Mouse (Mus musculus) liver, embryonic 16.5 days (tissue): ENCODE data around the gene Pde4c. TPM values are rescaled to one million over a fixed set of nuclear protein-coding genes. Genes with fewer than 3 reads are reported as not detected.
A peak's percentile ranks its signal among the peaks of the same experiment; 100 is the strongest.

Experiments
- ATAC-seq: fragments of 200-750 bp; cut with Nextera tagmentation; 2 replicates; pipeline ENCODE4 v1.8.0; 2017; ENCODE audit warnings: low read depth, mild to moderate bottlenecking, moderate number of reproducible peaks, moderate library complexity
- H3K27ac ChIP-seq: fragments of 300-500 bp; sonication (generic); 2 replicates; pipeline ENCODE4 v1.5.1; 2014; ENCODE audit warnings: mild to moderate bottlenecking, low read length
- H3K27me3 ChIP-seq: fragments of 300-500 bp; sonication (generic); 2 replicates; pipeline ENCODE4 v1.6.1; 2014; ENCODE audit warnings: low read depth, low read length, mixed read lengths; ENCODE audit not compliant: control insufficient read depth, insufficient read depth
- H3K36me3 ChIP-seq: fragments of 300-500 bp; sonication (generic); 2 replicates; pipeline ENCODE4 v1.6.1; 2014; ENCODE audit warnings: mild to moderate bottlenecking; ENCODE audit not compliant: control insufficient read depth, insufficient read depth
- H3K4me1 ChIP-seq: fragments of 300-500 bp; sonication (generic); 2 replicates; pipeline ENCODE4 v1.6.1; 2014; ENCODE audit warnings: low read depth, low read length, mixed read lengths; ENCODE audit not compliant: control insufficient read depth
- H3K4me2 ChIP-seq: fragments of 300-500 bp; sonication (generic); 2 replicates; pipeline ENCODE4 v1.6.1; 2014; ENCODE audit warnings: low read depth, low read length, mixed read lengths
- H3K4me3 ChIP-seq: fragments of 300-500 bp; sonication (generic); 2 replicates; pipeline ENCODE4 v1.5.1; 2014; ENCODE audit warnings: low read depth, mild to moderate bottlenecking, low read length
- H3K9ac ChIP-seq: fragments of 300-500 bp; sonication (generic); 2 replicates; pipeline ENCODE4 v1.6.1; 2014; ENCODE audit warnings: low read depth, low read length
- H3K9me3 ChIP-seq: fragments of 300-500 bp; sonication (generic); replicated peaks from 2 replicates; pipeline ENCODE4 v1.6.1; 2016; ENCODE audit warnings: low read length; ENCODE audit not compliant: control insufficient read depth
- WGBS: fragments of 180-500 bp; shearing (Covaris S2); extraction: QIAGEN DNeasy Blood & Tissue Kit; methylation state at CpG from one replicate; pipeline ENCODE4 v1.1.7; 2014; ENCODE audit not compliant: insufficient replicate concordance; 5-methylcytosine and 5-hydroxymethylcytosine counted together
- polyA plus RNA-seq: library from polyadenylated mRNA; unstranded; fragments of >200 nt; fragmentation: Nextera tagmentation; extraction: Ambion mirVana; gene quantifications from 2 replicates; pipeline ENCODE4 v1.2.1, GENCODE M21; 2015

The Pde4c gene
- polyA plus RNA-seq, 1 experiment from 2014 or later = 2.2 TPM

DNA sequence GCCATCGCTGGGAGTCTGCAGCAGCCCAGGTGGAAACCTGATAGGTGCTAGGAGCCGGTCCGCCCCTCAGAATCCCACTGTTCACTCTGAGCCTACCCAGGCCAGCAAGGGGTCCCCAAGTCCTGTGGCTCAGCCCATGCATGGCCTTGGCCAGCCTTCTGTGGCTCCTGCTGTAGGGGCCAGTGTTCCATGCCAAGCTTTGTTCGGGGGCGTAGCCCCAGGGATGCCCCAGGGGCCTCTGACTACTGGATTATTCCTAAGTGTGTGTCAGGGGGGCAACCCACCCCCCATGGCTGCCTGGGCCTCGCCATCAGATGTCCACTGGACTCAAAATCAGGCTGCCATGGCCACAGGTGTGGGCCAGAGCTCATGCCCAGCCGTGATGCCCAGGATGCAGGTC, 9.5 kb upstream of the Pde4c start:
- no peak overlapping the region for H3K4me2 ChIP-seq
- no peak for ATAC-seq
- peaks cover 2% of the 10 kb centered on the region for H3K4me1 ChIP-seq

GRCm38 (mm10) chr8:70715086-70715485, 8.4 kb upstream of the Pde4c start:
- Histone ChIP-seq H3K9me3 (no peaks in the 10 kb centered on the region), H3K4me2 (no peak overlapping the region), H3K27me3 (no peaks in the 10 kb centered on the region), H3K4me1 (peaks cover 2% of the 10 kb centered on the region), H3K36me3 (no peaks in the 10 kb centered on the region), H3K27ac (no peak overlapping the region), H3K4me3 (no peak overlapping the region), H3K9ac (no peak overlapping the region)
- no peak for ATAC-seq
- WGBS = 47% methylated on average over 2 of the region's 2 CpGs

More for the DNA sequence above, 9.5 kb upstream of the Pde4c start:
- no peak overlapping the region for H3K27ac ChIP-seq
- H3K4me3 ChIP-seq = no peak overlapping the region
- 65% methylated on average over 7 of the region's 7 CpGs for WGBS
- no peak overlapping the region for H3K9ac ChIP-seq
- H3K36me3 ChIP-seq = no peaks in the 10 kb centered on the region
- H3K27me3 ChIP-seq = no peaks in the 10 kb centered on the region
- H3K9me3 ChIP-seq = no peaks in the 10 kb centered on the region

DNA sequence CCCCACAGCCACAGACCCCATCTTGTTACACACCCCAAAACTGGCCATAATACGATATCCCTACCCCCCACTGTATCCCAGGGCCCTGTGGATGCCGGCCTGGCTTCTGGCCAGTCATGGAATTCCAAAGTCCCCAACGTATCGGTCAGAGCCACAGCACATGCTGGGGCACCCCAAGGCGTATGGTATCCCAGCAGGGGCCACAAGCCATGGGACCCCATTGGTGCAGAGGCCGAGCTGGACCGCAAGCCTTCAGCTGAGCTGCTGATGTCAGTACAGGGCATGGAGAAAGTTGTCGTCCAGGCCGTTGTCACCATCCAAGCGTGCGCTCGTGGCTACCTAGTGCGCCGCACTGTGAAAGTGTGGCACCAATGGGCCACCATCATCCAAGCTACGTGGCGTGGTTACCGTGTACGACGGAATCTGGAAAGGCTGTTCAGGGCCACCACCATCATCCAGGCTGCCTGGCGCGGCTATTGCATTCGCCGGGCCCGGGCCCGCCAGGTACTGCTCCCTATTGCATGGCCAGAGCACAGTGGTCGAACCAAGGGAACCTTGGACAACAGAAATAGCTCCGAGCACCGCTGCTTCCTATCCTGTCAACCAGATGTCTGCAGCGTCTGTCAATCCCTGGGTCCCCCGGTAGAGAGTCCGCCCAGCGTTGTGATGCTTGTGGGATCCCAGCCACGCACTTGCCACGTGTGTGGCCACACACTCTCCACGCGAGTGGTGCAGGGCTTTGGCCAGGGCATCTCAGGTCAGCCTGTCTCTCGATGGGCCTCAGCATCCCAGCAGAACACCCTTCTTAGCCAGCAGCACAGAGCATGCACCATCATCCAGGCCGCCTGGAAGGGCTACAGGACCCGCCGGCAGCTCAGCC, 6.8 kb upstream of the Pde4c start:
- WGBS = 71% methylated on average over 40 of the region's 40 CpGs
- H3K9ac ChIP-seq = no peak overlapping the region
- peaks cover 2% of the 10 kb centered on the region for H3K4me1 ChIP-seq
- no peaks in the 10 kb centered on the region for H3K9me3 ChIP-seq
- H3K4me3 ChIP-seq = no peak overlapping the region
- no peak overlapping the region for H3K4me2 ChIP-seq
- H3K27me3 ChIP-seq = no peaks in the 10 kb centered on the region
- no peak overlapping the region for H3K27ac ChIP-seq
- no peak for ATAC-seq
- H3K36me3 ChIP-seq = no peaks in the 10 kb centered on the region

DNA sequence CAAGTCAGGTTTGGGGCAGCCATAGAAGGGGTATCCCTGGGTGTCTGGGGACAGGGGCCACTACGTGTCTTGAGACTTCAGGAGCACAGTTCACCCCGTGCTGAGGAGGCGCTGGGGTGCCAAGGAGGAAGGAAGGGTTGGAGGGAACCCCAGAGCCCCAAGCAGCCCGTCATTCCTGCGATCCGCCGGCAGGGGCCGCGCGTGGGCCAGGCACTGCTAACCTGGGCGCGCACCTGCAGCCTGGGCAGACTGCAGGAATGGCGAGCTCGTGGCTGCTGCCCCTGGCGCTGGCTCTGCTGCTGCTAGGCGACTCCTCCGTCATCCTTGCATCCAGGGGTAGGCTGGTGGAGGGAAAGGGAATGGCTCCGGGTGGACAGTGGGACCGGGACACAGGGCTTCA, 5.2 kb upstream of the Pde4c start, which contains the start of gene Gm3336:
Gm3336 (plus strand) TSS at position 247 of the 400 bp plus-strand sequence.
- Histone ChIP-seq H3K4me1 (peaks cover 2% of the 10 kb centered on the region), H3K4me2 (no peak within 1 kb of the TSS), H3K9me3 (no peaks in the 10 kb centered on the region), H3K9ac (no peak within 1 kb of the TSS), H3K27me3 (no peaks in the 10 kb centered on the region), H3K27ac (no peak within 1 kb of the TSS), H3K36me3 (no peaks in the 10 kb centered on the region), H3K4me3 (no peak within 1 kb of the TSS)
- WGBS = 2% methylated on average over 19 of the region's 19 CpGs
- ATAC-seq = peak; percentile 47

GRCm38 (mm10) chr8:70719796-70720270, 3.7 kb upstream of the Pde4c start:
- 37% methylated on average over 9 of the region's 9 CpGs for WGBS
- Histone ChIP-seq H3K4me1 (peaks cover 2% of the 10 kb centered on the region), H3K36me3 (no peaks in the 10 kb centered on the region), H3K4me3 (no peak overlapping the region), H3K27ac (no peak overlapping the region), H3K9ac (no peak overlapping the region), H3K27me3 (no peaks in the 10 kb centered on the region), H3K4me2 (no peak overlapping the region), H3K9me3 (no peaks in the 10 kb centered on the region)
- ATAC-seq = no peak

- H3K4me3 ChIP-seq = no peak overlapping the region
- H3K4me2 ChIP-seq = no peak overlapping the region
- no peaks in the 10 kb centered on the region for H3K9me3 ChIP-seq
- no peak overlapping the region for H3K9ac ChIP-seq
- H3K27me3 ChIP-seq = no peaks in the 10 kb centered on the region; the same call in 1 of the 2 replicates
- no peaks in the 10 kb centered on the region for H3K36me3 ChIP-seq
- peaks cover 2% of the 10 kb centered on the region for H3K4me1 ChIP-seq
- no peak for ATAC-seq
- no peak overlapping the region for H3K27ac ChIP-seq
- WGBS = 4% methylated on average over 3 of the region's 3 CpGs
Observed at GRCm38 (mm10) chr8:70720739-70721138, 2.8 kb upstream of the Pde4c start.

GRCm38 (mm10) chr8:70721601-70722000, 1.9 kb upstream of the Pde4c start:
- H3K27me3 ChIP-seq = peaks cover 3% of the 10 kb centered on the region; the same call in 1 of the 2 replicates
- peaks cover 2% of the 10 kb centered on the region for H3K4me1 ChIP-seq
- no peaks in the 10 kb centered on the region for H3K36me3 ChIP-seq
- no peak overlapping the region for H3K4me2 ChIP-seq
- H3K9me3 ChIP-seq = no peaks in the 10 kb centered on the region
- no peak overlapping the region for H3K9ac ChIP-seq
- no peak overlapping the region for H3K27ac ChIP-seq
- ATAC-seq = no peak
- WGBS = 70% methylated on average over 8 of the region's 8 CpGs
- H3K4me3 ChIP-seq = no peak overlapping the region

GRCm38 (mm10) chr8:70724216-70724615, 696 bp downstream of the Pde4c start:
- H3K36me3 ChIP-seq = no peaks in the 10 kb centered on the region
- peak overlapping the region; percentile 86 for H3K27ac ChIP-seq
- H3K27me3 ChIP-seq = peaks cover 16% of the 10 kb centered on the region
- H3K9ac ChIP-seq = peak overlapping the region; percentile 29; the same call in 1 of the 2 replicates
- peak overlapping the region; percentile 1; the same call in 1 of the 2 replicates for H3K4me3 ChIP-seq
- H3K4me2 ChIP-seq = peak overlapping the region; percentile 31
- H3K9me3 ChIP-seq = no peaks in the 10 kb centered on the region
- WGBS = 58% methylated on average over 12 of the region's 12 CpGs
- H3K4me1 ChIP-seq = no peaks in the 10 kb centered on the region
- no peak for ATAC-seq

GRCm38 (mm10) chr8:70725792-70726447, 2.4 kb downstream of the Pde4c start:
- peaks cover 30% of the 10 kb centered on the region for H3K27me3 ChIP-seq
- no peak overlapping the region for H3K4me2 ChIP-seq
- peaks cover 3% of the 10 kb centered on the region; the same call in 1 of the 2 replicates for H3K4me1 ChIP-seq
- ATAC-seq = no peak
- no peak overlapping the region for H3K4me3 ChIP-seq
- H3K27ac ChIP-seq = no peak overlapping the region
- WGBS = 23% methylated on average over 14 of the region's 14 CpGs
- no peaks in the 10 kb centered on the region for H3K36me3 ChIP-seq
- H3K9me3 ChIP-seq = no peaks in the 10 kb centered on the region
- no peak overlapping the region for H3K9ac ChIP-seq
